Mouse (Mus musculus): ENCODE measurements around the gene Gtf2f1. TPM values are rescaled to one million over a fixed set of nuclear protein-coding genes. Genes with fewer than 3 reads are reported as not detected.

Gtf2f1 gene
- polyA plus RNA-seq (2017; shearing (Covaris generic)) = 68.1 TPM

DNA sequence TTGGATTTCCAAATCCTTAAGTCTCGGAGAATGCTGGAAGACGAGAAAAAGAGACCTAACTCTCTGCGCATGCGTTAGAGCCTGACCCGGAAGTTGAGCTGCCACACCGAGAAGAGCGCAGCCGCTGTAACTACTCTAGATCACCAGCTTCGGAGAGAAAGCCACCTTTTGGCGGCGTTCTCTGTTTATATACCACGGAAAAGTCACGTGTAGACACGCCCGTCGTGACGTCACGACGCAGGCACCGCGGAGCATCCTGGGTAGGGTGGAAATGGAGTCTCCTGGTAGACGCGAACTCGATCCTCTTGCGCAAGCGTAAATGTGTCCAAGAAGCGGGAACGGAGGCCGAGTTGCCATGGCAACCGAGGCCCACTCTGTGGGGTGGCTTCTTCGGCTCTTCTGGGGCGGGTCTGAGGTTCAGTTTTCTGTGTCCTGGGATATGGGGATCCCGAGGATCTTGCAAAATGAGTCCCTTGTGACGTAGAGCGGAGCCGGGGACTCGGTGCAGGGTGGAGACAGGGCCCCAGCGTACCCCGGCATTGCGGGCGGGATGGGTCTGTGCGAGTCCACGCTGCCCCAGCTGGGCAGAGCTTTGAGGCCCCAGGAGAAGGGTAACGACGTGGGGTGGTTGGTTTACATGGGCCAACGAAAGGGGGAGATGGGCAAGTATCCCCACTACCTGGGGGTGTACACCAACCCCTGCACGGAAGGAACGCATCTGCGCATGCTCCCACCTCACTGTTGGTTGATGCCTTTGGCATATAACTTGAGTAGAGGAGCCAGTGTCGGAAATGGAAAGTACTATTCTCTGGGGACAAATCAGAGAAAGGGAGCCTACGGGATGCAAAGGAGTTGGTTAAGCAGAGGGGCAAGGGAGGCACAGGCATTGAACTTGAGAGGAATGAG is at the start of gene Gtf2f1, which contains the start of gene Gm17949:
Gtf2f1 (minus strand) TSS at position 53 of the 906 bp plus-strand sequence.
Gm17949 (plus strand) TSS at position 234 of the 906 bp plus-strand sequence.

DNA sequence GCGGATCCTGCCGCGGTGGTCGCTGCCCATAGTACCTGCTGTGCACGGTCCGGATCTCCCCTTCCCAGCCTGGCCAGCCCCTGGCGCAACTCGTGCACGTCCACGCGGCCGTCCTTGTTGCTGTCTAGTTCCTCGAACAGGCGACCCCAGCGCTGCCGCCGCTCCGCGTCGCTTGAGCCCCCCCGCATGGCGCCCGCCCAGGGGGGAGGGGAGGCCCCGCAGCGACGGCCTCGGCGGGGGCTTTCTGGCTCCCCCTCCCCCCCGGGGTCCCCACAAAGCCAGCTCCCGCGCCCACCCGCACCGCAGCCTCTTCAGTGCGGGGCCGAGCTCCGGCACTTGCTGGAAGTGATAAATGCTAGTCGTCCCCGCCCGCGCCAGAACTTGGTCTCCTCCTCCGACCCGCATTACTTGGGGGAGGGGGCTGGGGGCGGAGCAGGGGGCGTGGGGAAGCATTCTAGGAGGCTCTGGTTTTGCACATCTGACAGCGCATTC is 48.4 kb upstream of the Gtf2f1 start, which contains the start of gene Slc25a23:
Slc25a23 (minus strand) TSS at position 378 of the 492 bp plus-strand sequence.

DNA sequence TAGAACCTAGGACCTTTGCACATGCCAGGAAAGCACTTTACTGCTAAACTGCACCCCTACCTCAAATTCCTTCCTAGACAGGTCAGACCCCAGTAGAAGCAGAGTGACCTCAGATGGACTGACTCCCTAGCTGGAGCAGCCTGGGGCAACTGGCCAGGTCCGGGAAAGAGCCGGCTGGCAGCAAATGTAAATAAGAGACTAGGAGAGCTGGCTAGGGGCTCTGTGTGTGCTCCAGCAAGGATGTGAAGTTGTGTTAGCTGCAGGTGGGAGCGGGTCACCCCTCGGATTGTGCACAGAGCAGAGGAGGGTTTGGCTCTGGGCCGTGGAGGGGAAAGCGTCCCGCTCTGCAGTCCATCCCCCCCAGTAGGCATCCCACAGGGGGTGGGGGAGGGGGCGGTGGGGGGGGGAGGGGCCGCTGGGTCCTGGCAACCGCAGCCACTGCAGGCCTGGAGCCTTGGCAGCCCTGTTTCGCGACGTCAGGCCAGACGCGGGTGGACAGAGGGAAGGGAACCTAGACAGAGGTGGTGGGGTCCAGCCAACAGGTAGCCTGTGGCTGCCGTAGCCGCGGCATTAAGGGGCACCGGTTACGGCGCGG is 47.9 kb upstream of the Gtf2f1 start, which contains the start of gene Crb3:
Crb3 (plus strand) TSS at position 215 of the 595 bp plus-strand sequence.

DNA sequence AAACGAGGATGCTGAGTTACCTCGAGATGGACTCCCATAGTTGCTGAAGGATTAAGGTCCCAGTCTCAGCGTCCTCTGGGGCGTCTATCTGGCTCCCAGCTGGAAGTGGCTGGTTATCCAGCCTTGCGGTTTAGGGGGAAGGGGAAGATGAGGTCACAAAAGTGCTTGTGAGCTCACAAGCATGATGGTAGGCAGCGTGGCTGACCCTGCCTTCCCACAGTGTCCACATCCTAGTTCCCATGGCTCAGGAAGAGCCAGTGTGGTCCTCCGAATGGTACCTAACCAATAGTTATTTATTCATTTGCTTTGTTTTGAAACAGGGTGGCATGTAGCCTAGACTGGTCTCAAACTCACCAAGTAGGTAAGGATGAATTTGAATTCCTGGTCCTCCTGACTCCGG is 30.5 kb upstream of the Gtf2f1 start, which contains the start of gene Slc25a41:
Slc25a41 (minus strand) TSS at position 101 of the 400 bp plus-strand sequence.

DNA sequence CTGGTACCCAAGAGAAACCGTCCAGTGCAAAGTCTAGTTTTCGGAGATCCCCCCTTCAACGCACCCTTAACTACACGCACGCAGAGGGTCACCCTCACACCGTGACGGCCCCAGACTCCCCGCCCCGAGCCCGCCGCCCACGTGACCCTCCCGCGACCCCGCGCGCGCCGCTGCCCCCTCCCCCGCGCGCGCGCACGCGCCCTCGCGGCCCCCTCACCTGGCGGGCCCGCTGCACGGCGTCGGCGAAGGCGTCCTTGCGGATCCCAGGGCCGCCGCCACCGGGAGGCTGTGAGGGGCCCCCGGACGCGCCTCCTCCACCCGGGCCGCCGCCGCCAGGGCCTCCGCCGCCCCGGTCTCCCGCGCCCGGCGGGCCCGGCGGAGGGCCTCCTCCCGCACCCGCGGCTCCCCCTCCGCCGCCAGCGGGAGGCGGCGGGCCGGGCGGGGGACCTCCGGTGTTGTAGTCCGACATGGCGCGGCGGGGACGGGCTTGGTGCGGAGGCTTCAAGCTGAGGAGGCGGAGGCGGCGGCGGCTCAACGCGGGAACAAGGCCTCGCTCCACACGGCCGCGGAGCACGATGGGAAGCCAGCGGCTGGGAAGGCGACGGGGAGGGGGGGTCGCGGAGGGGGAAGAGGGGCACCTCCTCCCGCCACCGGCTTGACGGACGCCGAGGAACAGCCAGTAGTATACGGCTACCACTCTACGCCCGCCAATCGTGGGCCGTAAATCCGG is 20.0 kb upstream of the Gtf2f1 start, which contains the start of gene Khsrp:
Khsrp (minus strand) TSS at position 592 of the 730 bp plus-strand sequence.

DNA sequence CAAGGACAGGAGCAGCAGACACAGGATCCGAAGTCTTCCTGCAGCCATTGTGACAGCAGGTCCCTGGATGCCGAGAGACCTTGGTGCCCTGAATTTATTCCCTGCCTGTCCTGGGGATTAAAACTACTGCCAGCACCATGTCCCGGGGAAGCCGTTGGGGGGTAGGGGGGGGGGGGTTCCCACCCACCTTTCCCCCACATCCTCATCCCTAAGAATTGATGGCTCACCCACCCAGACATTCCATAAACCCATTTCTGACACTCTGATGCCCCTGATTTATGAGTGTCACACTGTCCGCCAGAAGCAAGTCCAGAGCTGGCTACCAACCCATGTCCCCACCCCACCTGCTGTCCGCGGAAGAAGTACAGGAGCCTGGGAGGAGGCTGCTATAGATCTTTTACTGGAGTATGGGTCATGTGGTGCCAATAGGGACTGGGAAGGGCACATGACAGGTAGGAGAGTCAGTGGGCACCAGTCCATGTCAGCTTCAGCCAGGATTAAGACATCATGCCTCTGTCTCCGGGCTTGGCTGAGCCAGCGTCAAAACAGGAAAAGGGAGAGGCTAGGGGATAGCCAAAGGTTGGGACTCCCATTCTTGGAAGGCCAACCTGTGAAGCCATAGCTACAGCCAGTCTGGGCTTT is 11.0 kb downstream of the Gtf2f1 start, which contains the start of gene Pspn:
Pspn (minus strand) TSS at position 51 of the 642 bp plus-strand sequence.

DNA sequence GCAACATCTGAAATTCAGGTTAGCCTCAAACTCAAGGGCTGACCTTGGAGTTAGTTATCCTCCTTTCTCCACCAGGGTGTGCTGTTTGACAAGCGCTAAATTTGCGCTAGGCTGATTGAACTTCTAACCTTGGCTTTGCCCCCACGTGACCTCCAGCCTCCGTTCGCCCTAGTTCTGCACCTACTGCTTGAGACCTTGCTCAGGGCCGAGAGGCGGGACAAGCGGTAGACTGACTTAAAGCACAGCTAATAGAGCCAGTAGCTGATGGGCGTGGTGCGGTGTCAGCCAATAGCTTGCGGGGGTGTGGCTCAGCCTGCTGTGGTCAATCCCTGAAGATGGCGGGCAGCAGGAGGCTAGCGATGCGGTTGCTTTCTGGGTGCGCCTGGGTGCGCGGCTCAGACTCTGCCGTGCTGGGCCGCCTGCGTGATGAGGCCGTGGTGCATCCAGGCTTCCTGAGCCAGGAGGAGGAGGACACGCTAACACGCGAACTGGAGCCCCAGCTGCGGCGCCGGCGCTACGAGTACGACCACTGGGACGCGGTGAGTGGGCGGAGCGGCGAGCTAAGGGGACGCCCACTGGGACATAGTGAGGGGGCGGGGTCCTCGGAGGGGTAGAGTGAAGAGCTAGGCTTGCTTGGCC is 13.9 kb downstream of the Gtf2f1 start, which contains the start of gene Alkbh7:
Alkbh7 (plus strand) TSS at position 311 of the 639 bp plus-strand sequence.

DNA sequence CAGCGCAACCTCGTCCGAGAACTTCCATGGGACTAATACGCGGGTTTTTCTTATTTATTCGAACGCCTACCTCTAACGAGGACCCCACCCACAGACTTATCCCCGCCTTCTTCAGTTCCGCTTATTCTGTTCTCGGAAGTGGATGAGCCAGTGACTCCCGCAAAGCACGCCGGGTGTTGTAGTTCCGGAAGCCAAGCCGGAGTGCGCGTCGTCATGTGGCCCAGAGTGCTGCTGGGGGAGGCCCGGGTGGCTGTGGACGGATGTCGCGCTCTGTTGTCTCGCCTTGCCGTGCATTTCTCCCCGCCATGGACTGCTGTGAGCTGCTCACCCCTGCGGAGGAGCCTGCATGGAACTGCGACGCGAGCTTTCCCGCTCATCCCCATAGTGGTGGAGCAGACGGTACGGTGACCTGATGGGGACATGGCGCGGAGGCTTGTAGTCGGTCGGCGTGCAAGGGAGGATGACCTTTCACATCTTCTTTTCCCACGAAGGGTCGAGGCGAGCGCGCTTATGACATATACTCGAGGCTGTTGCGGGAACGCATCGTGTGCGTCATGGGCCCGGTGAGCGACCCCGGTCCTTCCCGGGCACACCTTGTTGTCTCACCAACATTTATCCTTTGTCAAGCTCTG is 20.9 kb downstream of the Gtf2f1 start, which contains the start of gene Clpp:
Clpp (plus strand) TSS at position 191 of the 632 bp plus-strand sequence.

DNA sequence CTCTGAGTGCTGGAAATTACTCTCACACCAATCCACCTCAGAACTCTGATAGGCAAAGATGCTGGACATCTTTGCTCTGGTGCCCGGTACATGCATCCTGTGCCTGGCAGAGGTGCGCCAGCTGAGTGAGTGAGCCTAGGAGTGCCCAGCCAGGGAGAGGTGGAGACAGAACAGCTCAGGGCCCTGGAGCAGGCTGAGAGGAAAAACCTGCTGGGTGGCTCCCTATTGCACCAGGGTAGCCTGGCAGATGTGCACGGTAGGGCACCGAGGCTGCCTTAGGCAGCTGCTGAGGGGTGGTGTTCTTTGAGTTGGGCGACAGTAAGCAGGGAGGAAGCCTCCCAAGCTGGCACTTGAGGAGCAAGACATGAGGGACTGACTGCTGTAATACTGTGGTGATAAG is 29.1 kb downstream of the Gtf2f1 start, which contains the start of gene Acer1:
Acer1 (minus strand) TSS at position 114 of the 400 bp plus-strand sequence.

Other genes starting within 250 kb of the Gtf2f1 start
- 51.8 TPM for gene Dus3l, start 246.5 kb downstream of the Gtf2f1 start, polyA plus RNA-seq (2017; shearing (Covaris generic))
- gene Prr22, start 241.0 kb downstream of the Gtf2f1 start, polyA plus RNA-seq (2017; shearing (Covaris generic)) = 0.28 TPM
- gene Rfx2, start 180.3 kb downstream of the Gtf2f1 start, polyA plus RNA-seq (2017; shearing (Covaris generic)) = 1.6 TPM
- 0.15 TPM for gene Acsbg2, start 136.8 kb downstream of the Gtf2f1 start, polyA plus RNA-seq (2017; shearing (Covaris generic))
- 0.41 TPM for gene 1700061G19Rik, start 135.8 kb downstream of the Gtf2f1 start, polyA plus RNA-seq (2017; shearing (Covaris generic))
- gene Mllt1, start 75.9 kb downstream of the Gtf2f1 start, polyA plus RNA-seq (2017; shearing (Covaris generic)) = 26.4 TPM
- not detected for gene Acer1, start 29.2 kb downstream of the Gtf2f1 start, polyA plus RNA-seq (2017; shearing (Covaris generic))
- 47.3 TPM for gene Clpp, start 21.0 kb downstream of the Gtf2f1 start, polyA plus RNA-seq (2017; shearing (Covaris generic))
- 8.6 TPM for gene Alkbh7, start 13.9 kb downstream of the Gtf2f1 start, polyA plus RNA-seq (2017; shearing (Covaris generic))
- gene Pspn, start 11.3 kb downstream of the Gtf2f1 start, polyA plus RNA-seq (2017; shearing (Covaris generic)) = not detected
- gene Gm17949, start 181 bp upstream of the Gtf2f1 start, polyA plus RNA-seq (2017; shearing (Covaris generic)) = 0.66 TPM
- 33.8 TPM for gene Khsrp, start 20.2 kb upstream of the Gtf2f1 start, polyA plus RNA-seq (2017; shearing (Covaris generic))
- not detected for gene Slc25a41, start 30.4 kb upstream of the Gtf2f1 start, polyA plus RNA-seq (2017; shearing (Covaris generic))
- gene Crb3, start 47.8 kb upstream of the Gtf2f1 start, polyA plus RNA-seq (2017; shearing (Covaris generic)) = 9.6 TPM
- 6.1 TPM for gene Slc25a23, start 48.6 kb upstream of the Gtf2f1 start, polyA plus RNA-seq (2017; shearing (Covaris generic))
- 183 TPM for gene Dennd1c, start 67.2 kb upstream of the Gtf2f1 start, polyA plus RNA-seq (2017; shearing (Covaris generic))
- gene Tubb4a, start 76.5 kb upstream of the Gtf2f1 start, polyA plus RNA-seq (2017; shearing (Covaris generic)) = 0.73 TPM
- gene Tnfsf9, start 94.0 kb upstream of the Gtf2f1 start, polyA plus RNA-seq (2017; shearing (Covaris generic)) = 36.0 TPM
- 1.1 TPM for gene Cd70, start 138.5 kb upstream of the Gtf2f1 start, polyA plus RNA-seq (2017; shearing (Covaris generic))
- gene Tnfsf14, start 182.9 kb upstream of the Gtf2f1 start, polyA plus RNA-seq (2017; shearing (Covaris generic)) = 15.3 TPM
- 0.24 TPM for gene C3, start 216.8 kb upstream of the Gtf2f1 start, polyA plus RNA-seq (2017; shearing (Covaris generic))
- 50.0 TPM for gene Gpr108, start 237.2 kb upstream of the Gtf2f1 start, polyA plus RNA-seq (2017; shearing (Covaris generic))
- 9.0 TPM for gene Trip10, start 238.2 kb upstream of the Gtf2f1 start, polyA plus RNA-seq (2017; shearing (Covaris generic))

Measured in effector memory CD4-positive, alpha-beta T cell, adult 7 months (primary cell).